Mouse (Mus musculus) kidney, adult 10 weeks (tissue): Measurements from ENCODE around the gene 1110012L19Rik. TPM values are rescaled to one million over a fixed set of nuclear protein-coding genes. Genes with fewer than 3 reads are reported as not detected.

Source experiments
- polyA plus RNA-seq: library from polyadenylated mRNA; stranded (reverse); fragments of 350-450 nt; fragmentation: Illumina TruSeq; extraction: RNeasy Lipid Tissue Mini Kit (QIAGEN cat#74804); gene quantifications from one replicate; pipeline ENCODE4 v1.2.3, GENCODE M21; 2014; ENCODE audit warnings: low read depth, low replicate concordance

The 1110012L19Rik gene
- 13.3 TPM for polyA plus RNA-seq

GRCm38 (mm10) chrX:70385276-70385961 is at the start of gene 1110012L19Rik:
Gene 1110012L19Rik (plus strand): TSS chrX:70385877.

GRCm38 (mm10) chrX:70364661-70365613 is 20.7 kb upstream of the 1110012L19Rik start, which contains the start of gene Ids:
Gene Ids (minus strand): TSS chrX:70365084.

Other genes starting within 250 kb of the 1110012L19Rik start
- gene Ids, start 20.8 kb upstream of the 1110012L19Rik start, polyA plus RNA-seq: 122 TPM
- gene Tmem185a, start 91.3 kb downstream of the 1110012L19Rik start, polyA plus RNA-seq: 49.4 TPM